Mouse (Mus musculus): ENCODE measurements at regions not wholly inside any gene's neighbourhood (a gene's known extent, or its start where the extent isn't known, plus 50 kb on each side); places are given as distances from the start of the nearest gene placed in this dataset.

GRCm38 (mm10) chr1:73456359-73457062 is 440.8 kb upstream of the Tnp1 start:
- no peak for DNase-seq (ENCODE audit: low spot score in 2 of 2)

DNA sequence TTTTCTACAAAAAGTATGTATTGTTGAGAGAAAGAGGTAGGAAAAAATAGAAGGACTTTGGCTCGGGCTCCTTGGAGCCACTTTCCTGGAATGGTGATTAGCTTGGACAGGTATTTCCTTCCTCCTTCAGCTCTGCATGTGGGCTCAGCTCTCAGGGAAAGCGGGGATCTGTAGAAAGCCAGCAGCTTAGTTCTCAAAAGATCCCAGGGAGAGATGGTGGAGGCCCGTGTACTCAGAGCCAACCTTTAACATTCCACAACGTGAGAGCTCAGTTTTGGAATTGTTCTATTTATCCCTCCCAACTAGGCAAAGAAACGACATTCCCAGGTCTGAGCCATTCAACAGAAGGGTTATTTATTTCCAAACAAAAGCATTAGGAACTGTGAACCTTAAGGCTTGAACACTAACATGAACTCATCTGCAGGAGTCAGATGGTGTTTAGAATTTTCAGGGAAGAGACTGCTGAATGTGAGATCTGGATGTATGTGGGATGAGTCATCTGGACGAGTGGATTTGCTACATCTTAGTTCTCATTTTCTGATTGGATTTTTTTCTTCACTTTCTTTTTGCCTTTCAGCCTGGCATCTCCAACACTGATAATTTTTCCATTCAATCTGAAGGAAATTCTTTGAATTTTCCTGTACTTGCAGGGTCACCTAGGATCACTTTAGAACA is 428.6 kb upstream of the Tnp1 start:
- no peak for DNase-seq (ENCODE audit: low spot score in 2 of 2)

DNA sequence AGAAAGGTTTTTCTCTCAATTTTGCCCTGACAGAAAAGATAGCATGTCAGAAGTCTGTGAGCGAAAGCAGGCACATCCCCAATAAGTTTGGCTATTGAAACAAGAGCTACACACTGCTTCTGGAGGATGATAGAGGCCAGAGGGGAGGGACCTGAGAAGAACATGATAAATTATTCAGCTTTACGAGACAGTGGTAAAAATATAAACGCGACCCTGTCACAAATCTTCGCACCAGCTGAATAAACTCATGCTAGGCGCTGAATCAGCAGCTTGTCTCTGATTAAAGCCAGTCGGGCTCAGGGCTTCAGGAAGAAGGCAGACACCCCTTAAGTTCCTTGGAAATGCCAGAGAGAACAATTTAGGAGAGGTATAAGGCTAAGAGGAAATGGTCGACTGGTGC is 422.7 kb upstream of the Tnp1 start:
- DNase-seq (ENCODE audit: low spot score in 2 of 2) = no peak

GRCm38 (mm10) chr1:73428101-73428500 is 412.4 kb upstream of the Tnp1 start:
- DNase-seq (ENCODE audit: low spot score in 2 of 2) = no peak

DNA sequence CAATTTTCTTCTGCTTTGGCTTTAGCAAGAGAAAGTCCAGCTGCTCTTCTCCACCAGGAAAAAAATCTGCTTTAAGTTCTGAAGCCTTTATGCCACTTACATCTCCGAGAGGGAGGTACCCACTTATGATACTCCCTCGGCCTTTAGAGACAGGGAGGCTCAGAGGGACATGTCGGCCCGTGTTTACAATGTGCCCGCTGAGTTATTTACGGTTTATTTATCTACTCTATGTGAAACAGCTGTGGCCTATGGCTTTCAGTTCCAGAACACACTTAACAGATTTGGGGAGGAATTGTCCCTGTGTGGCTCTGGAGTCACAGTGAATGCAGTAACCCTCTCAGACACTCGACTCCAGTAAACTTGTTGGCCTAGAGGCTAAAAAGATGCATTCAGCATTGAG is 409.3 kb upstream of the Tnp1 start:
- no peak for DNase-seq (ENCODE audit: low spot score in 2 of 2)

DNA sequence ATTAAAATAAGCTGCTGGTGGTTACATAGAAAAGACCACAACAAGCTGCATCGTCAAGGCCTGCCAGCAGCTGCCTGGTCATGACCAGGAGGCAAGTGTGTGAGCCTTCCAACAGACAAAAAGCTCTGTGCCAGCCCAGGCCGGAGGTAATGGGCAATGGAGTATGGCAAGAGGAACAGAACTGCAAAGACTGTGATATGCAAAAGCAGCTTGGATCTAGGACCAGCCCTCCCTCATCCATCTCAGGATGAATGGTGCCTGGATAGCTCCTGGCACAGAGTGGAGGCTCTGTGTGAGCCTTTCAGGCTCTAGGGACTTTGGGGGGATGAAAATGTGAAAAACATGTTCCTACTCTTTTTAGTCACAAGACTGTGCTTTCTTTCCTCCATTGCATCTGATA is 402.5 kb upstream of the Tnp1 start:
- no peak for DNase-seq (ENCODE audit: low spot score in 2 of 2)

DNA sequence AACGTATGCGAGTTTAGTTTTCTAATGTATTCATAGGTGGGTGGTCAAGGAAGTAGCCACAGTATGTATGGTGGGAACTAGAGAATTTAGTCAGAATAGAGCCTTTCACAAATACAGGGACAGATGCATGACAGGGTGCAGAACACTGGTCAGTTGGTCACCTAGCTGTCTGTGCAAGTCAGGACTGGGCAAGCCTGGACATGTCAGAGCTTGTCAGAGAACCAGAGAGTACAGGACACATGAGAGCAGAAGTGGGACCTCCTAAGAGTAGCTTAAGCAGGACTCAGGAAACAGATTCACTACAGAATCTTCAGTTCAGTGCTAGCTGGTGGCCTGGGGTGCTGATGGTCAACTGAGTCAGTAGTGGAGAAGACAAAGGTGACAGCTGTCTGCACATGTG is 395.7 kb upstream of the Tnp1 start:
- DNase-seq (ENCODE audit: low spot score in 2 of 2) = no peak

- DNase-seq (ENCODE audit: low spot score in 2 of 2) = no peak
These were observed 383.5 kb upstream of the Tnp1 start for GRCm38 (mm10) chr1:73399178-73399577.

DNA sequence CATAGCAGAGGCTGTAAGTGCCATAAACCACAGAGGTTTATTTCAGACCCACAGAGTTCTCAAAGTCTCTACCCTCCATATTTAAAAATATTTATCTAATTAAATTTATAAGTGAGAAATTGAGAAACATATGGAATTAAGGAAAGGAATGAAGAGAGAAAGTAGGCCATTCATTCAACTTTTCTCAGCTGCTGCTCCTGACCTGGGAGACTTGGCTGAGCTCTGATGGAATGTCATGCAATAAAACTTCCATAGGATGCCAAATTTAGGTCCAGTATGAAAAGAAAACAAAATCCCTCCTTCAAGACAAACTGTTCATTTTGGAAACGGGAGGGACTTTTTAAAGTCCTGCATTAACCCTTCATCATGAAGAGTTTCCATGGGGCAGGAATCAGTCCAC is 379.3 kb upstream of the Tnp1 start:
- no peak for DNase-seq (ENCODE audit: low spot score in 2 of 2)

GRCm38 (mm10) chr1:73394466-73394865 is 378.8 kb upstream of the Tnp1 start:
- no peak for DNase-seq (ENCODE audit: low spot score in 2 of 2)

- no peak for DNase-seq (ENCODE audit: low spot score in 2 of 2)
These were observed 376.4 kb upstream of the Tnp1 start for GRCm38 (mm10) chr1:73392077-73392476.

DNA sequence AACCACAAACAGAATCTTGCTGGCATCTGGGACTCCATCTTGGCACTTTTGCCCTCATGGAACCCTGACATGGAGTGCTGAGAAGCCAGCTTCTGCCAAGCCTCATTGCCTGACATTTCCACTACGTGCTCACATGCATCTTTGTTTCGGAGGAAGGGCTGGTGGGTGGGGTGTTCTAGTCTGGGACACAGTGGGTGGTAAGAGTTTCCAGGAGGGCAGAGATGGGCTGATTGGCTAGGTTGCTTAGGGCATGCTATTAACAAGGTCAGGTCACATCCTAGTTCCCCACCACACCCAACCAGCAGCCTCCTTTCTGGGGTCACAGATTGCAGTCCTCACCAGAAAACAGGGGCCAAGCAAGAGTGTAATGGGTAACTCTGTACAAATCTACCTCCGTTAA is 374.3 kb upstream of the Tnp1 start:
- no peak for DNase-seq (ENCODE audit: low spot score in 2 of 2)

DNA sequence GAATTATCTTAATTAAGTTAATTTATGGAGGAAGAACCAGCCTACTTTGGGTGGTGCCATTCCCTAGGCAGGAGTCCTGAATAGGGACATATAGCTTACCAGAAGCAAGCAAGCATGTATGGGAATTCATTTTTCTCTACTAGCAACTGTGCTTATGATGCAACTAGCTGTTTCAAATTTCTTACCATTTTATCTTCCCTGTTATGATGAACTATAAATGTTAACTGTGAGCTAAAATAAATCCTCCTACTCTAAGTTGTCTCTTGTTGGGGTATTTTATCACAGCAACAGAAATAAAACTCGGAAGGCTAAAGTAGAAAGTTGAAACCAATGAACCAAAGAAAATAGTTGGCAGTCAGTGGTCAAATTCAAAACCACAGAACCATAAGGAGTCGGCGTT is 373.5 kb upstream of the Tnp1 start:
- no peak for DNase-seq (ENCODE audit: low spot score in 2 of 2)

- DNase-seq (ENCODE audit: low spot score in 2 of 2) = no peak
These were observed 365.9 kb upstream of the Tnp1 start for GRCm38 (mm10) chr1:73381578-73381977.

DNA sequence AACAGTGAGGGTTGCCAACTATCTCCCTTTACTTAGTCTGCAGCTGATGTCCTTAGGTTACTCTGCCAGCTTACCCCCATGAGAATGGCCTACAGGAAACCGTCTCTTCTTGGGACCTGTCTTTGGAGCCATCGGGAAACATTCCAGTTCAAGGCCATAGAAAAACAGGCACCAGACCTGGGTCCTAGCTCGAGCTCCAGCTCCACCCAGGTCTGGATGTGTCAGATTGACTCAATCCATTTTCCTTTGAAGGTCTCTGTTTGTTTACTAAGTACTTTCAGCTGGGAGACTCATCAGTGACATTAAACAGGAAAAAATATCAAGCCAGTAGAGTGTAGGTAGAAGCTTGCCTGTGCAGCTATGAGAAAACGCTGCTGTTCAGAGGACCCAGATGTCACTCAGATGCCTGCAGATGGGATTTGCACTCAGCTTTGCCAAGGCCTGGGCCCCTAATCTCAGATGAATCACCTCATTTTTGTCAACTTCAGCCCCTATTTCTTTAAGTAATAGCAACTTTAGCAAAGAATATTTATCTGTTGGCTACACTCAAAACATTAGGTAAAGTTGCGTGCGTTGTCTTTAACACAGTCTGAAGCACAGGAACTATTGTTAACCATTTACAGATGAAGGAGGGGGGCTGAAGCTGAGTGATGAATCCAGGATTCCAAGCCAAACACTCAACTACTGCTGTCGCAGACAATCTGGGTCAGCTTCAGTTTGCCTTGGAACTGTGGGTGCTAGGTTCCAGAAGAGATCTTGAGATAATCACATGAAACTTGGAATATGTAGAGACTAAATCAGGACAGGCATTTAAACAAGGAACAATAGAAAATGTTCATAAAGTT is 359.0 kb upstream of the Tnp1 start:
- no peak for DNase-seq (ENCODE audit: low spot score in 2 of 2)

- no peak for DNase-seq (ENCODE audit: low spot score in 2 of 2)
These were observed 352.5 kb upstream of the Tnp1 start for GRCm38 (mm10) chr1:73368222-73368621.

GRCm38 (mm10) chr1:73365842-73366241 is 350.1 kb upstream of the Tnp1 start:
- no peak for DNase-seq (ENCODE audit: low spot score in 2 of 2)

DNA sequence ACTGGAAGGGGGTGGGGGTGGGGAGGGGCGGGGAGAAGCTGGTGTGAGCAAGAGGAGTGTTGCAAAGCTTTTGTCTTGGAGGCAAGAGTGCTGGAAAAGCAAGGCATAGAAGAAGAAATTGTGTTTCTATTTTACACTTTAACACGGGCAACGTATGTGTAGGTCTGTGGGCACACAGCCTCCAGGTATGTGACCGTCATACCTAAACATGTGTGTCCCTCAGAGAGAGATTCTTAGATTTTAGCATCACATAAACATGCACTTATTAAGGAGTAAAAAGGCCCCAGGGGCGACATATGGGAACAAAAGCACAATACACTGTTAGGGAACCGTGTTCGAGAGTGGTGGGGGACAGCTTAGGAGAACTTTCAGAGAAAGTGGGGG is 348.6 kb upstream of the Tnp1 start:
- no peak for DNase-seq (ENCODE audit: low spot score in 2 of 2)

- no peak for DNase-seq (ENCODE audit: low spot score in 2 of 2)
These were observed 348.0 kb upstream of the Tnp1 start for GRCm38 (mm10) chr1:73363549-73364299.

GRCm38 (mm10) chr1:73362122-73362521 is 346.4 kb upstream of the Tnp1 start:
- no peak for DNase-seq (ENCODE audit: low spot score in 2 of 2)

GRCm38 (mm10) chr1:73361300-73361699 is 345.6 kb upstream of the Tnp1 start:
- DNase-seq (ENCODE audit: low spot score in 2 of 2) = no peak

- no peak for DNase-seq (ENCODE audit: low spot score in 2 of 2)
These were observed 338.7 kb upstream of the Tnp1 start for GRCm38 (mm10) chr1:73354447-73354846.
